Mouse (Mus musculus) ovary, postnatal 36 days (tissue): ENCODE results near the gene Rasa3.
A peak's percentile ranks its signal among the peaks of the same experiment; 100 is the strongest.

Experiments
- DNase-seq: peaks from one replicate; pipeline ENCODE4 v3.0.0; 2022; ENCODE audit warnings: low spot score, mixed read lengths

The Rasa3 gene

GRCm38 (mm10) chr8:13616831-13617505, 60.4 kb downstream of the Rasa3 start:
- DNase-seq, result no peak

- DNase-seq, result no peak
Observed at GRCm38 (mm10) chr8:13614924-13615391, 62.4 kb downstream of the Rasa3 start.

- DNase-seq, result no peak
Observed at GRCm38 (mm10) chr8:13614136-13614535, 63.3 kb downstream of the Rasa3 start.

- DNase-seq, result no peak
Observed at GRCm38 (mm10) chr8:13611702-13612101, 65.7 kb downstream of the Rasa3 start.

- no peak for DNase-seq
Observed at GRCm38 (mm10) chr8:13609971-13610370, 67.4 kb downstream of the Rasa3 start.

- DNase-seq, result no peak
Observed at GRCm38 (mm10) chr8:13608946-13609345, 68.5 kb downstream of the Rasa3 start.

- no peak for DNase-seq
Observed at GRCm38 (mm10) chr8:13605920-13606480, 71.4 kb downstream of the Rasa3 start.

- peak; percentile 28 for DNase-seq
Observed at GRCm38 (mm10) chr8:13602621-13603020, 74.8 kb downstream of the Rasa3 start.

- no peak for DNase-seq
Observed at GRCm38 (mm10) chr8:13601166-13601565, 76.2 kb downstream of the Rasa3 start.

- DNase-seq, result no peak
Observed at GRCm38 (mm10) chr8:13600716-13601115, 76.7 kb downstream of the Rasa3 start.

- DNase-seq, result no peak
Observed at GRCm38 (mm10) chr8:13600204-13600603, 77.2 kb downstream of the Rasa3 start.

GRCm38 (mm10) chr8:13597777-13598176, 79.6 kb downstream of the Rasa3 start:
- no peak for DNase-seq

- no peak for DNase-seq
Observed at GRCm38 (mm10) chr8:13595861-13596260, 81.5 kb downstream of the Rasa3 start.

- DNase-seq, result peak; percentile 13
Observed at GRCm38 (mm10) chr8:13594884-13595323, 82.5 kb downstream of the Rasa3 start.

GRCm38 (mm10) chr8:13593340-13593739, 84.1 kb downstream of the Rasa3 start:
- no peak for DNase-seq

GRCm38 (mm10) chr8:13591246-13591645, 86.2 kb downstream of the Rasa3 start:
- no peak for DNase-seq

- DNase-seq, result no peak
Observed at GRCm38 (mm10) chr8:13589071-13589470, 88.3 kb downstream of the Rasa3 start.

- no peak for DNase-seq
Observed at GRCm38 (mm10) chr8:13584652-13585051, 92.8 kb downstream of the Rasa3 start.

GRCm38 (mm10) chr8:13577869-13578268, 99.5 kb downstream of the Rasa3 start:
- DNase-seq, result no peak

GRCm38 (mm10) chr8:13571999-13572398, 105.4 kb downstream of the Rasa3 start:
- DNase-seq, result no peak

- no peak for DNase-seq
Observed at GRCm38 (mm10) chr8:13562118-13562517, 115.3 kb downstream of the Rasa3 start, which contains the start of gene 1700029H14Rik. Gene 1700029H14Rik (minus strand): TSS chr8:13562461.

- DNase-seq, result no peak
Observed at GRCm38 (mm10) chr8:13557526-13557925, 119.9 kb downstream of the Rasa3 start.

- no peak for DNase-seq
Observed at GRCm38 (mm10) chr8:13551574-13551830, 125.9 kb downstream of the Rasa3 start.
